ENCODE assay signal across 8 mouse cellular contexts in the genomic region with DNA sequence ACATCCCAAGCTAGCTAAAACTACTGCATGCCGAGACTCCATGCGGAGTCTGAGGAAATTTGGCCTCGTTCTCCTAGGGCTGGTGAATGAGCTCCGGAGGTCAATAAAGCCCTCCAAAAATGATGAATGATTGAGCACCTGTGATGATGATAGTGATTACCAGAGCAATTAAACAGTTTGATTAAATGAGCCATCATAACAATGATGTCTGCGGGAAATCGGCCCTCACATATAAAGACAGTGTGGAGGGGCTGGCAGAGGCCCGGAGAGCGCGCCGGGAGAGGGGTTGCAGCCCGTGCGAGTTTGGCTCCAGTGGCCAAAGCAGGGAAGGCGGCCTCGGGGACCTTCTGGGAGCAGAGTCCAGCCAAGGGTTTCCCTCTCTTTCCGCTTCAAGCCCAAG. TPM values are rescaled to one million over a fixed set of nuclear protein-coding genes. Genes with fewer than 3 reads are reported as not detected.
DNase-seq lines count a peak whose midpoint lies in the region; ATAC-seq and TF ChIP-seq lines count a peak whose summit lies in the region.

No protein-coding gene starts in this region.

- H3K36me3 ChIP-seq in lung, embryonic 14.5 days (ENCODE audit: insufficient read depth): no peaks in the 10 kb centered on the region
- no peaks in the 10 kb centered on the region for H3K36me3 ChIP-seq in forebrain, embryonic 16.5 days (ENCODE audit: control insufficient read depth, insufficient read depth)
- no peaks in the 10 kb centered on the region for H3K36me3 ChIP-seq in limb, embryonic 13.5 days
- H3K36me3 ChIP-seq in neural tube, embryonic 14.5 days (ENCODE audit: control insufficient read depth, insufficient read depth, low read length): no peaks in the 10 kb centered on the region

- H3K9me3 ChIP-seq in lung, embryonic 14.5 days (ENCODE audit: low read depth, low read length): no peaks in the 10 kb centered on the region
- H3K9me3 ChIP-seq in forebrain, embryonic 16.5 days (ENCODE audit: control insufficient read depth, low read length): no peaks in the 10 kb centered on the region
- no peaks in the 10 kb centered on the region for H3K9me3 ChIP-seq in limb, embryonic 13.5 days
- H3K9me3 ChIP-seq in neural tube, embryonic 14.5 days (ENCODE audit: control insufficient read depth, low read length): no peaks in the 10 kb centered on the region

- ATAC-seq in lung, embryonic 14.5 days (ENCODE audit: insufficient read depth): no peak
- ATAC-seq in forebrain, embryonic 16.5 days: no peak
- ATAC-seq in limb, embryonic 13.5 days (ENCODE audit: low FRiP score, low read depth): no peak
- no peak for ATAC-seq in neural tube, embryonic 14.5 days (ENCODE audit: low read depth)

- H3K27me3 ChIP-seq in lung, embryonic 14.5 days (ENCODE audit: insufficient read depth, low read length): peaks cover 16% of the 10 kb centered on the region; the same call in 1 of the 2 replicates
- no peaks in the 10 kb centered on the region for H3K27me3 ChIP-seq in forebrain, embryonic 16.5 days (replicated peaks; ENCODE audit: control insufficient read depth, insufficient read depth, low read length)
- peaks cover 79% of the 10 kb centered on the region for H3K27me3 ChIP-seq in limb, embryonic 13.5 days
- H3K27me3 ChIP-seq in neural tube, embryonic 14.5 days (ENCODE audit: control insufficient read depth, insufficient read depth, low read length): no peaks in the 10 kb centered on the region

- no peak for TF ChIP-seq CTCF in lung, embryonic 14.5 days (IDR thresholded peaks at IDR 0.05; ENCODE audit: low read depth)

- H3K9ac ChIP-seq in lung, embryonic 14.5 days: peak overlapping the region; percentile 87
- peak overlapping the region; percentile 88 for H3K9ac ChIP-seq in forebrain, embryonic 16.5 days (replicated peaks; ENCODE audit: low read depth, low read length)
- H3K9ac ChIP-seq in limb, embryonic 13.5 days: peak overlapping the region; percentile 39; the same call in 1 of the 2 replicates
- H3K9ac ChIP-seq in neural tube, embryonic 14.5 days (replicated peaks; ENCODE audit: low read depth, low read length): peak overlapping the region; percentile 66

- H3K4me1 ChIP-seq in lung, embryonic 14.5 days (ENCODE audit: insufficient read depth): no peaks in the 10 kb centered on the region
- H3K4me1 ChIP-seq in forebrain, embryonic 16.5 days (replicated peaks; ENCODE audit: control insufficient read depth, insufficient read depth, low read length): peaks cover 9% of the 10 kb centered on the region
- H3K4me1 ChIP-seq in limb, embryonic 13.5 days: peaks cover 37% of the 10 kb centered on the region
- 0 out of 2 replicates have a peak, but pooled peaks cover 6% of the 10 kb centered on the region for H3K4me1 ChIP-seq in neural tube, embryonic 14.5 days (ENCODE audit: control insufficient read depth, insufficient read depth, low read length)

- peak overlapping the region; percentile 83 for H3K4me2 ChIP-seq in lung, embryonic 14.5 days
- peak overlapping the region; percentile 77 for H3K4me2 ChIP-seq in forebrain, embryonic 16.5 days (ENCODE audit: low read length)
- H3K4me2 ChIP-seq in limb, embryonic 13.5 days (replicated peaks): peak overlapping the region; percentile 78
- peak overlapping the region; percentile 85 for H3K4me2 ChIP-seq in neural tube, embryonic 14.5 days (ENCODE audit: low read depth, low read length)

- WGBS in lung, embryonic 14.5 days: 2% methylated on average over 15 of the region's 15 CpGs
- under 1% methylated on average over 15 of the region's 15 CpGs for WGBS in forebrain, embryonic 16.5 days
- 2% methylated on average over 15 of the region's 15 CpGs for WGBS in limb, embryonic 13.5 days
- WGBS in neural tube, embryonic 14.5 days: 1% methylated on average over 15 of the region's 15 CpGs

- DNase-seq in lung, embryonic 14.5 days: peak; percentile 64
- DNase-seq in lung, postnatal 25 days (ENCODE audit: low spot score): no peak
- no peak for DNase-seq in spleen, adult 12 weeks (ENCODE audit: low spot score)
- DNase-seq in layer of hippocampus, adult 18-20 months (ENCODE audit: low spot score in 2 of 2): no peak
- no peak for DNase-seq in layer of hippocampus, adult 9-11 months

- H3K4me3 ChIP-seq in lung, embryonic 14.5 days (ENCODE audit: low read depth, low read length): peak overlapping the region; percentile 70
- peak overlapping the region; percentile 83 for H3K4me3 ChIP-seq in forebrain, embryonic 16.5 days (replicated peaks; ENCODE audit: low read length)
- peak overlapping the region; percentile 47 for H3K4me3 ChIP-seq in limb, embryonic 13.5 days
- peak overlapping the region; percentile 59 for H3K4me3 ChIP-seq in neural tube, embryonic 14.5 days (ENCODE audit: low read depth, low read length)

- H3K27ac ChIP-seq in lung, embryonic 14.5 days (ENCODE audit: low read depth): peak overlapping the region; percentile 85
- peak overlapping the region; percentile 99 for H3K27ac ChIP-seq in forebrain, embryonic 16.5 days (ENCODE audit: low read length)
- H3K27ac ChIP-seq in limb, embryonic 13.5 days: peak overlapping the region; percentile 15; the same call in 1 of the 2 replicates
- H3K27ac ChIP-seq in neural tube, embryonic 14.5 days (ENCODE audit: low read depth, low read length): peak overlapping the region; percentile 95

RNA-seq across cellular contexts. Expression of a gene that starts 2.1 kb away (rescaled TPM):
- polyA plus RNA-seq in lung, embryonic 14.5 days (2014; fragmentation: Nextera tagmentation; extraction: Ambion mirVana): 31.4 and 33.1 TPM in 2 replicates
- 143 and 154 TPM in 2 replicates for polyA plus RNA-seq in forebrain, embryonic 16.5 days (2015; fragmentation: Nextera tagmentation; extraction: Ambion mirVana)
- polyA plus RNA-seq in limb, embryonic 13.5 days (2015; fragmentation: Nextera tagmentation; extraction: Ambion mirVana): 16.1 and 18.6 TPM in 2 replicates
- 102 and 117 TPM in 2 replicates for polyA plus RNA-seq in neural tube, embryonic 14.5 days (2014; fragmentation: Nextera tagmentation; extraction: Ambion mirVana)
- 10 to 100 TPM; 40.7 to 41.2 TPM for total RNA-seq in layer of hippocampus, adult 18-20 months (2021)

Comparison
In these comparisons a context has a peak if more than half of its experiments do, and no peak if none do; other contexts are left out.
1. H3K27ac ChIP-seq: peak in every context shown above with its lines; median percentile 99 in forebrain, embryonic 16.5 days; 95 in neural tube, embryonic 14.5 days; 85 in lung, embryonic 14.5 days; 15 in limb, embryonic 13.5 days.